In genomic region chr6:89239511-89239910, GRCm38 (mm10) we compare ENCODE assay signal across 9 mouse cellular contexts.
DNase-seq lines count a peak whose midpoint lies in the region; ATAC-seq and TF ChIP-seq lines count a peak whose summit lies in the region.
"Had no signal": no experiment of that assay in that cellular context is flagged by ENCODE, and none has a peak within 500 bp of the region (broad histone marks: within the 10 kb centered on the region; RNA-seq: fewer than 3 reads in every experiment).

No protein-coding gene starts in this region.

- H3K36me3 ChIP-seq in hindbrain, embryonic 13.5 days = no peaks in the 10 kb centered on the region
- H3K36me3 ChIP-seq in midbrain, postnatal 0 days (ENCODE audit: insufficient read depth, low read length) = no peaks in the 10 kb centered on the region
- H3K36me3 ChIP-seq in intestine, embryonic 15.5 days = no peaks in the 10 kb centered on the region
- H3K36me3 ChIP-seq: embryonic facial prominence, embryonic 13.5 days had no signal

- peak in 1 of 2 experiments; percentile 16 for DNase-seq in layer of hippocampus, adult 2 months (ENCODE audit: low spot score in 2 of 2)
- no peak for DNase-seq in layer of hippocampus, adult 18-20 months (ENCODE audit: low spot score in 2 of 2)
- DNase-seq in adrenal gland, postnatal 10 days = peak; percentile 86
- DNase-seq in gastrocnemius, adult 2 months = peak; percentile 96
- DNase-seq in midbrain, postnatal 0 days (ENCODE audit: low spot score) = peak; percentile 58
- no peak for DNase-seq in frontal cortex, adult 2 months (ENCODE audit: extremely low spot score in 1 of 2, low spot score in 1 of 2)

- H3K9me3 ChIP-seq in hindbrain, embryonic 13.5 days = no peaks in the 10 kb centered on the region
- H3K9me3 ChIP-seq in midbrain, postnatal 0 days (ENCODE audit: low read length) = no peaks in the 10 kb centered on the region
- no peaks in the 10 kb centered on the region for H3K9me3 ChIP-seq in intestine, embryonic 15.5 days
- H3K9me3 ChIP-seq: embryonic facial prominence, embryonic 13.5 days had no signal

- no peak overlapping the region for H3K4me3 ChIP-seq in layer of hippocampus, adult 2 months
- H3K4me3 ChIP-seq in gastrocnemius, adult 2 months = peak overlapping the region; percentile 64
- H3K4me3 ChIP-seq in hindbrain, embryonic 13.5 days = no peak overlapping the region
- no peak overlapping the region for H3K4me3 ChIP-seq in midbrain, postnatal 0 days (ENCODE audit: low read depth, low read length)
- no peak overlapping the region for H3K4me3 ChIP-seq in intestine, embryonic 15.5 days (replicated peaks)
- H3K4me3 ChIP-seq: embryonic facial prominence, embryonic 13.5 days had no signal

- H3K4me2 ChIP-seq in hindbrain, embryonic 13.5 days = no peak overlapping the region
- no peak overlapping the region for H3K4me2 ChIP-seq in midbrain, postnatal 0 days (ENCODE audit: low read depth, low read length, poor library complexity, severe bottlenecking)
- no peak overlapping the region for H3K4me2 ChIP-seq in intestine, embryonic 15.5 days (replicated peaks)
- H3K4me2 ChIP-seq: embryonic facial prominence, embryonic 13.5 days had no signal

- peak overlapping the region; percentile 64 for H3K27ac ChIP-seq in layer of hippocampus, adult 2 months
- H3K27ac ChIP-seq in gastrocnemius, adult 2 months = peak overlapping the region; percentile 87
- H3K27ac ChIP-seq in hindbrain, embryonic 13.5 days = peak overlapping the region; percentile 56
- H3K27ac ChIP-seq in midbrain, postnatal 0 days (ENCODE audit: low read depth, low read length) = peak overlapping the region; percentile 83
- H3K27ac ChIP-seq in intestine, embryonic 15.5 days = no peak overlapping the region
- H3K27ac ChIP-seq: embryonic facial prominence, embryonic 13.5 days had no signal

- peaks cover 72% of the 10 kb centered on the region for H3K4me1 ChIP-seq in hindbrain, embryonic 13.5 days (replicated peaks)
- H3K4me1 ChIP-seq in midbrain, postnatal 0 days (ENCODE audit: insufficient read depth, low read length) = peaks cover 36% of the 10 kb centered on the region
- H3K4me1 ChIP-seq in intestine, embryonic 15.5 days (replicated peaks) = 0 out of 2 replicates have a peak, but pooled peaks cover 7% of the 10 kb centered on the region

- intact Hi-C loops in gastrocnemius, adult 2 months (cut with DNase I) = loop anchor here (2.0 to 5.0 kb wide), 3 partner anchors 88 to 302 kb away; no protein-coding TSS in a partner anchor

- TF ChIP-seq CTCF in layer of hippocampus, adult 2 months (conservative IDR thresholded peaks at IDR 0.05) = no peak
- TF ChIP-seq CTCF in gastrocnemius, adult 2 months (IDR thresholded peaks at IDR 0.05) = no peak
- TF ChIP-seq CTCF in midbrain, postnatal 0 days (IDR thresholded peaks at IDR 0.05) = no peak

- ATAC-seq in hindbrain, embryonic 13.5 days (ENCODE audit: low FRiP score) = no peak
- no peak for ATAC-seq in midbrain, postnatal 0 days (ENCODE audit: low FRiP score)
- no peak for ATAC-seq in intestine, embryonic 15.5 days

- 0 out of 2 replicates have a peak, but pooled peaks cover 4% of the 10 kb centered on the region for H3K27me3 ChIP-seq in hindbrain, embryonic 13.5 days
- H3K27me3 ChIP-seq in midbrain, postnatal 0 days (ENCODE audit: insufficient read depth, low read length) = no peaks in the 10 kb centered on the region
- 0 out of 2 replicates have a peak, but pooled peaks cover 6% of the 10 kb centered on the region for H3K27me3 ChIP-seq in intestine, embryonic 15.5 days (replicated peaks)

- WGBS in hindbrain, embryonic 13.5 days = 47% methylated on average over 8 of the region's 8 CpGs
- WGBS in midbrain, postnatal 0 days = 31% methylated on average over 8 of the region's 8 CpGs
- WGBS in intestine, embryonic 15.5 days = 42% methylated on average over 8 of the region's 8 CpGs

- peak overlapping the region; percentile 26; the same call in 1 of the 2 replicates for H3K9ac ChIP-seq in hindbrain, embryonic 13.5 days
- H3K9ac ChIP-seq in midbrain, postnatal 0 days (replicated peaks; ENCODE audit: low read length, poor library complexity, severe bottlenecking) = 0 out of 2 replicates have a peak overlapping the region, but pooled peaks have one; percentile 33
- no peak overlapping the region for H3K9ac ChIP-seq in intestine, embryonic 15.5 days
- H3K9ac ChIP-seq: embryonic facial prominence, embryonic 13.5 days had no signal

Comparison
In these comparisons a context has a peak if more than half of its experiments do, and no peak if none do; other contexts are left out.
1. DNase-seq: peak in adrenal gland, postnatal 10 days (single experiment), gastrocnemius, adult 2 months (single experiment) and midbrain, postnatal 0 days (single experiment); none in layer of hippocampus, adult 18-20 months (0 of 2) and frontal cortex, adult 2 months (0 of 2).